Mouse (Mus musculus): ENCODE results near the gene Dcaf8. TPM values are rescaled to one million over a fixed set of nuclear protein-coding genes. Genes with fewer than 3 reads are reported as not detected.

Dcaf8 gene
- polyA plus RNA-seq (2021) = 162 TPM

DNA sequence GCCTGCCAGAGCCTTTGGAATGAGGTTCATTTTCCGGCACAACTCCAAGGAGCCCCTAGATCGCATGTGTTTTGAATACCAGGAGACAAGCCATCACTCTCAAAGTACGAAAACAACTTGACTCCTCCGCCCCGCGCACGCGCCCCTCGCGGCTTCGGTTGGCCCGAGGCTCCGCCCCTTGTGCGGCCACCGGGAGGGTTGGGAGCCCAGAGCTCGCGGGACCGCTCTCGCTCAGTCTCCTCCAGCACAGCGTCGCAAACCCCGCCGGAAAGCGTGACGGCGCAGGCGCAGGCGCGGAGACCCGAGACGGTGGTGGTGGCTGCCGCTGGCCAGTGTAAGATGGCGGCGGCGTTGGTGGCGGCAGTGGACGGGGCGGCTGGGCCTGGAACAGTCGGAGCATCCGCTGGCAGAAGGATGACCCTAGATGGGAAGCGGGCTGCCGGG lies at the start of gene Dcaf8:
TSS of gene Dcaf8 (plus strand) at position 250 of the 444 bp plus-strand sequence.
- in situ Hi-C loops (cut with MboI; ENCODE audit: low pct_unique_long_range_greater_than_20kb) = loop anchor here (5.0 to 25.0 kb wide), 2 partner anchors 164 to 364 kb away; partner anchors contain the start of genes Cfap45 and Tagln2
- CTCF ChIA-PET = interaction anchor here (1.0 to 1.2 kb wide), 2 partner anchors 28 to 161 kb away, joined by 3 to 4 read pairs; no protein-coding TSS in a partner anchor
- ATAC-seq (peak; percentile 97), DNase-seq (ENCODE audit: low read depth, low spot score) (peak; percentile 79)
- no peak for TF ChIP-seq CTCF (IDR thresholded peaks at IDR 0.05)
- H3K27me3 ChIP-seq = no peaks in the 10 kb centered on the region
- POLR2A ChIA-PET = interaction anchor here (0.7 kb wide), 1 partner anchor 160 kb away, joined by 3 read pairs; no protein-coding TSS in a partner anchor

DNA sequence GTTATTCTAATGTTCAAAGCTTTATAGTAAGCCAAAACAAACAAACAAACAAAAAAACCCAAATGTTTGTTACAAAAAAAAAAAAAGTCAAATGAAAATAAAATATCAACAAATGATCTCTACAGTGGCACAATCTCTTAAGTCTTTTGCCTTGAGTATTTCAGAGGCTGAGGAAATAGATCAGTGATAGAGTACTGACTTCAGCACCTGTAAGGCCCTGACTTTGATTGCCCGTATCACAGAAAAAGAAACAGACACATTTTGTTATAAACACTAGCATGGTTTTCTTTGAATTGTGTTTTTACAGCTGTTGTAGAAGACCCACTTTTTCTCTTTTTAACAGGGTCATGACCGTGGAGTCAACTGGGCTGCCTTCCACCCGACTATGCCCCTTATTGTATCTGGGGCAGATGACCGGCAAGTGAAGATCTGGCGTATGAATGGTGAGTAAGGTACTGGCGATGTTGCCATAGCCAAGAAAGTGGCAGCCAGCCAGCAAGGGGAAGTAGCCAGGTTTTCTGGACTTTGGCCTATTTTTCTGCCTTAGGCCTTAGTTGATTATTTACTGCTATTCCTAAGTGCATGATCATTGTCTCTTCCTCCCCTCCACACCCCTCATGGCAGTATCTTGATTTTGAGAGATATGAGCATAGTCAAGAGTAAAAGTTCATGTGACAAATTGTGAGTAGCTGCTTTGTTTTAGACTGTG lies 48.4 kb upstream of the Dcaf8 start:
- ChIA-PET CTCF (interaction anchor here (1.3 to 3.7 kb wide), 3 partner anchors 15 to 20 kb away, joined by 3 to 12 read pairs (median 5); no protein-coding TSS in a partner anchor), POLR2A (no interaction called here)
- no peak for DNase-seq (ENCODE audit: low read depth, low spot score)
- TF ChIP-seq CTCF (IDR thresholded peaks at IDR 0.05) = no peak
- no peaks in the 10 kb centered on the region for H3K27me3 ChIP-seq
- in situ Hi-C loops (cut with MboI; ENCODE audit: low pct_unique_long_range_greater_than_20kb) = no loop called here
- no peak for ATAC-seq

DNA sequence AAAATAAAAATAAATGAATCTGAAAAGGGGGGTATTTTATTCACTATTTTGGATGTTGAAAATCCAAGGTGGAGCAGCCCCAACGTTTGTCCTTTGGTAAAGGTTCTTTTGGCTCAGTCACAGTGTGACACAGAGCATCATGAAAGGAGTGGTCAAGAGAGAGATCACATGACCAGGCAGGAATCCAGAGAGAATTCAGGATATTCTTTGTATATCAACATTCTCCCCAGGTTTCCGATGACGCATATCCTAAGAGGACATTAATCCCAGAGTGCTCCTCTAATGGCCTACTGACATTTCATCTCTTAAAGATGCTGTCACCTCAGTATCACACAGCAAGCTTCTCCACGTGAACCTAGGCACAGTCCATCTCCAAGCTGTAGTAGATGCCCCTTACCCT lies 44.3 kb upstream of the Dcaf8 start:
- POLR2A ChIA-PET = no interaction called here
- no peak for DNase-seq (ENCODE audit: low read depth, low spot score)
- ATAC-seq = no peak
- no peak for TF ChIP-seq CTCF (IDR thresholded peaks at IDR 0.05)
- no peaks in the 10 kb centered on the region for H3K27me3 ChIP-seq
- CTCF ChIA-PET = interaction anchor here (0.8 to 8.6 kb wide), 2 partner anchors 8 to 17 kb away, joined by 3 to 43 read pairs; no protein-coding TSS in a partner anchor
- in situ Hi-C loops (cut with MboI; ENCODE audit: low pct_unique_long_range_greater_than_20kb) = no loop called here

DNA sequence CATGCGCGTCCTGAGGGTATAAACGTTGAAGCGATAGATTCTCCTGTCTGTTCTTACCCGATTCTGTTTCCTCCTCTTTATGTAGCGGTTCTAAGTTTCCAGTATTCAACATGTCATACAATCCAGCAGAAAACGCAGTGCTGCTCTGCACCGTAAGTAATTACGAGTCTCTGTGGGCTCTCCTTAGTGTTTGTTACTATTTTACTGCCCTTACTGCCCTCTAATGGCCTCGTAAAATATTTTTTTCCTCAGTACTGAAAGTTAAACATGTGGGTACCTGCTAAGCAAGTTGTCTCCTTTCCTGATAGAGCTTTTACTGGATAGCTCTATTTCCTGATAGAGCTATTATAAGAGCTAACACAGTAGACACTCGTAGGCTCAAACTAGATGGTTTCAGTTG lies 42.8 kb upstream of the Dcaf8 start:
- DNase-seq (ENCODE audit: low read depth, low spot score) (no peak), ATAC-seq (no peak)
- in situ Hi-C loops (cut with MboI; ENCODE audit: low pct_unique_long_range_greater_than_20kb) = no loop called here
- no peaks in the 10 kb centered on the region for H3K27me3 ChIP-seq
- CTCF ChIA-PET = interaction anchor here (1.5 to 8.6 kb wide), 2 partner anchors 16 to 20 kb away, joined by 5 to 43 read pairs; no protein-coding TSS in a partner anchor
- POLR2A ChIA-PET = no interaction called here
- no peak for TF ChIP-seq CTCF (IDR thresholded peaks at IDR 0.05)

DNA sequence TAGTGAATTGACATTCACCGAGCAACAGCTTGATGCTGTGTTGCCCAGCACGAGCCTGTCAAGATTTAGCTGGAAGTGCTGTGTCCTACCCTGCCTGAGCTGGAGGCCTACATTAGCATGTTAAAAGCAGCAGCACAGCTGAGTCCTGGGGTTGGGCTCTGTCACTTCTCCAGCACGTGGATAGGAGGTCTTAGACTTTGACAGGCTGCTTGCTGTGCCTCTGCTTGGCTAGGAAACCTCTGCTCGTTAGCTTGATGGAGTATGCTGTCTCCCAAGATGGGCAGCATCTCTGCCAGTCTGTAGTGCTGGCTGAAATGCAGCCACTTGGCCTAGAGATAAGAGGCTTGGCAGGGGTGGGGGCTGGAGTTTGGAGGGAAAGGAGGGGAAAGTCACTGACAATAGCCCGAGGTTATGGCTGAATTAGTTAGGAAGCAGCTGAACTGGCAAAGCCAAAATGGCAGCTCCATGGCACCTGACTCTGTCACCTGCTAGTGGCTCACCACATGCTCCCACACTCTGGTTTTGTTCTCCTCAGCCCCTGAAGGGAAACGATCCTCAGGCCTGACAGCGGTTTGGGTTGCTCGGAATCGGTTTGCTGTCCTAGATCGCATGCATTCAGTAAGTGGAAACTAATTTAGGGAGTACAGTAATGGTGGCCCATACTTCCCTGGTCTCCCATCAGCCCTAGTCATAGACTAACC lies 40.0 kb upstream of the Dcaf8 start:
- DNase-seq (ENCODE audit: low read depth, low spot score) = no peak
- no peaks in the 10 kb centered on the region for H3K27me3 ChIP-seq
- in situ Hi-C loops (cut with MboI; ENCODE audit: low pct_unique_long_range_greater_than_20kb) = no loop called here
- ChIA-PET CTCF (interaction anchor here (0.9 to 8.6 kb wide), 2 partner anchors 9 to 13 kb away, joined by 3 to 43 read pairs; no protein-coding TSS in a partner anchor), POLR2A (interaction anchor here (0.8 kb wide), 1 partner anchor 34 kb away, joined by 4 read pairs; no protein-coding TSS in a partner anchor)
- no peak for ATAC-seq
- no peak for TF ChIP-seq CTCF (IDR thresholded peaks at IDR 0.05)

DNA sequence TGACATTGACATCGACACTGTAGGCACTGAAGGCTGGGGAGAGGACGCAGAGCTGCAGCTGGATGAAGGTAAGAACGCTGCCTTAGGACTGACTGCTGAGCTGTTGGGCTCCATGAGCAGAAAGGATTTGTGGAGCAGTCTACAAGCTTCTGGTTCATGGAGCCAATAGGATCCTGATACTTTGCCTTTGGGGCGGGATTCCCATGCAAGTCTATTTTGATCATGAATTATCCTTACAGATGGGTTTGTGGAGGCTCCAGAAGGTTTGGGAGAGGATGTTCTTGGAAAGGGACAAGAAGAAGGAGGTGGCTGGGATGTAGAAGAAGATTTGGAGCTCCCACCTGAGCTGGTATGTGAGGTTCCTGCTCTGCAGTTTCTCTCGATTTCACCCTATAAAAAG lies 30.9 kb upstream of the Dcaf8 start:
- ChIA-PET POLR2A (no interaction called here), CTCF (interaction anchor here (0.6 to 1.0 kb wide), 3 partner anchors 9 to 208 kb away, joined by 3 to 4 read pairs (median 4); partner anchors contain the start of gene Pex19)
- ATAC-seq = no peak
- in situ Hi-C loops (cut with MboI; ENCODE audit: low pct_unique_long_range_greater_than_20kb) = loop anchor here (5.0 kb wide), 1 partner anchor 195 kb away; no protein-coding TSS in a partner anchor
- no peak for TF ChIP-seq CTCF (IDR thresholded peaks at IDR 0.05)
- H3K27me3 ChIP-seq = no peaks in the 10 kb centered on the region
- no peak for DNase-seq (ENCODE audit: low read depth, low spot score)

DNA sequence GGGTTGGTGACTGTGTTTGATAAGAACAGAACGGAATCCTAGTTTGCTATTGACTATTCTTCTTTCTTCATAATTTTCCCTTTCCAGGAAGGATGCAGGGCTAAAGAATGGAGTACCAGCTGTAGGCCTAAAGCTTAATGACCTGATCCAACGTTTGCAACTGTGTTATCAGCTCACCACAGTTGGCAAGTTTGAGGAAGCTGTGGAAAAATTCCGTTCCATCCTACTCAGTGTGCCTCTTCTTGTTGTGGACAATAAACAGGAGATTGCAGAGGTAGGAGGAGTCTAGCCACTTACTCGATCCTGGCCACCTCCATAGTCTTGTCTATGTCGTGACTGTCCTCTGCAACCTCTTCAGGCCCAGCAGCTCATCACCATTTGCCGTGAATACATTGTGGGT lies 28.8 kb upstream of the Dcaf8 start:
- DNase-seq (ENCODE audit: low read depth, low spot score) (no peak), ATAC-seq (no peak)
- H3K27me3 ChIP-seq = no peaks in the 10 kb centered on the region
- ChIA-PET CTCF (interaction anchor here (0.6 to 5.1 kb wide), 27 partner anchors 10 to 238 kb away, joined by 3 to 43 read pairs (median 4); partner anchors contain the start of genes Copa and Ncstn), POLR2A (interaction anchor here (0.9 kb wide), 1 partner anchor 191 kb away, joined by 3 read pairs; no protein-coding TSS in a partner anchor)
- in situ Hi-C loops (cut with MboI; ENCODE audit: low pct_unique_long_range_greater_than_20kb) = loop anchor here (5.0 kb wide), 1 partner anchor 193 kb away; no protein-coding TSS in a partner anchor
- TF ChIP-seq CTCF (IDR thresholded peaks at IDR 0.05) = no peak

DNA sequence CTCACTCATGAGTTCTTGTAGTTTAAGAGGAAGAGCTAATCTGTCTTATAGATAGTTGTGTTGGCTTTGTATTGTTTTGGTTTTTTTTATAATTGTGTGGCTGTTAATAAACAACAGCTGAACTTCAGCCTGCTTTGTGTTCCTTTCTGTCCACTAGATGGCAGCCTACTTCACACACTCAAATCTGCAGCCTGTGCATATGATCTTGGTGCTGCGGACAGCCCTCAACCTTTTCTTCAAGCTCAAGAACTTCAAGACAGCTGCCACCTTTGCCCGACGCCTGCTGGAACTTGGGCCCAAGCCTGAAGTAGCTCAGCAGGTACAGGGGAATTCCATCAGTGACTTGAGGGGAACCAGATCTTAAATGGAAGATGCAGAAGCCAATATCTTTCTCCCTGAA lies 28.2 kb upstream of the Dcaf8 start:
- no peaks in the 10 kb centered on the region for H3K27me3 ChIP-seq
- in situ Hi-C loops (cut with MboI; ENCODE audit: low pct_unique_long_range_greater_than_20kb) = loop anchor here (5.0 kb wide), 1 partner anchor 193 kb away; no protein-coding TSS in a partner anchor
- peak; percentile 85 for TF ChIP-seq CTCF (IDR thresholded peaks at IDR 0.05)
- ChIA-PET POLR2A (interaction anchor here (0.9 kb wide), 2 partner anchors 77 to 190 kb away, joined by 3 read pairs; no protein-coding TSS in a partner anchor), CTCF (interaction anchor here (0.6 to 5.1 kb wide), 29 partner anchors 10 to 237 kb away, joined by 3 to 43 read pairs (median 4); partner anchors contain the start of genes Copa and Ncstn)
- no peak for DNase-seq (ENCODE audit: low read depth, low spot score)
- ATAC-seq = no peak

DNA sequence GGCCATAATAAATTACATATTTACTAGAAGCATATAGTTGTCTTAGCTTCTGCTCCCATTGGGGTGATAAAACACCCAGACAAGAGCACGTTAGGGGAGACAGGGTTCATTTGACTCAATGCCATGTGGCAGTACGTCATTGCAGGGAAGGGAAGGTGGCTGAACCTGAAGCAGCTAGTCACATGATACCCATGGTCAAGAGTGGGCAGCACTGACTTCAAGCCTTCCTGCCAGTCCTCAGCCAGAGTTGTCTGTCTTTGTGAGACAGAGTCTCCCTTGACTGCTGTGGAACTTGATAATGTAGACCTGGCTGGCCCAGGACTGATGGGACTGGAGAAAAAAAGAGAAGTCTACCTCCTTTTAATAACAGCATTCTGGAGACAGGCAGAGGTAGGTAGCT lies 25.2 kb upstream of the Dcaf8 start:
- ATAC-seq (no peak), DNase-seq (ENCODE audit: low read depth, low spot score) (no peak)
- in situ Hi-C loops (cut with MboI; ENCODE audit: low pct_unique_long_range_greater_than_20kb) = no loop called here
- ChIA-PET CTCF (interaction anchor here (2.0 to 5.1 kb wide), 2 partner anchors 15 to 187 kb away, joined by 11 to 43 read pairs; no protein-coding TSS in a partner anchor), POLR2A (no interaction called here)
- no peak for TF ChIP-seq CTCF (IDR thresholded peaks at IDR 0.05)
- H3K27me3 ChIP-seq = no peaks in the 10 kb centered on the region

DNA sequence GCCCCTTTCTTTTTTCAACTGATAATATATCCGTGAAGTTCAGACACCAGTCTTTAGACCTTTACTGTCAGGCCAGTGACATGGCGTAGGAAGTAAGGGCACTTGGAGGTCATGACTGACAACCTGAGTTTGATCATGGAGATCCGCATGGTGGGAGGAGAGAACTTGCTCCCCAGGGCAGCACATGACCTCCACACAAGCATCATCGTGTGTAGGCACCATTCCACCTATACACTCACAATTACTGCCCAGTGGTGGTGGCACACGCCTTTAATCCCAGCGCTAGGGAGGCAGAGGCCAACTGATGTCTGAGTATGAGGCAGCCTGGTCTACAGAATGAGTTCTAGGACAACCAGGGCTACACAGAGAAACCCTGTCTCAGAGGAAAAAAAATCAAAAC lies 23.3 kb upstream of the Dcaf8 start:
- TF ChIP-seq CTCF (IDR thresholded peaks at IDR 0.05) = no peak
- no peak for DNase-seq (ENCODE audit: low read depth, low spot score)
- POLR2A ChIA-PET = no interaction called here
- in situ Hi-C loops (cut with MboI; ENCODE audit: low pct_unique_long_range_greater_than_20kb) = no loop called here
- ATAC-seq = no peak
- CTCF ChIA-PET = interaction anchor here (2.0 kb wide), 1 partner anchor 185 kb away, joined by 11 read pairs; no protein-coding TSS in a partner anchor
- no peaks in the 10 kb centered on the region for H3K27me3 ChIP-seq
